Mouse (Mus musculus) fibroblast of lung, adult 2 months (primary cell): ENCODE results near the gene Tmem30a.

Source experiments
- DNase-seq: peaks from one replicate; pipeline ENCODE4 v3.0.0-alpha.2; 2011; ENCODE audit warnings: low read depth

Tmem30a gene

DNA sequence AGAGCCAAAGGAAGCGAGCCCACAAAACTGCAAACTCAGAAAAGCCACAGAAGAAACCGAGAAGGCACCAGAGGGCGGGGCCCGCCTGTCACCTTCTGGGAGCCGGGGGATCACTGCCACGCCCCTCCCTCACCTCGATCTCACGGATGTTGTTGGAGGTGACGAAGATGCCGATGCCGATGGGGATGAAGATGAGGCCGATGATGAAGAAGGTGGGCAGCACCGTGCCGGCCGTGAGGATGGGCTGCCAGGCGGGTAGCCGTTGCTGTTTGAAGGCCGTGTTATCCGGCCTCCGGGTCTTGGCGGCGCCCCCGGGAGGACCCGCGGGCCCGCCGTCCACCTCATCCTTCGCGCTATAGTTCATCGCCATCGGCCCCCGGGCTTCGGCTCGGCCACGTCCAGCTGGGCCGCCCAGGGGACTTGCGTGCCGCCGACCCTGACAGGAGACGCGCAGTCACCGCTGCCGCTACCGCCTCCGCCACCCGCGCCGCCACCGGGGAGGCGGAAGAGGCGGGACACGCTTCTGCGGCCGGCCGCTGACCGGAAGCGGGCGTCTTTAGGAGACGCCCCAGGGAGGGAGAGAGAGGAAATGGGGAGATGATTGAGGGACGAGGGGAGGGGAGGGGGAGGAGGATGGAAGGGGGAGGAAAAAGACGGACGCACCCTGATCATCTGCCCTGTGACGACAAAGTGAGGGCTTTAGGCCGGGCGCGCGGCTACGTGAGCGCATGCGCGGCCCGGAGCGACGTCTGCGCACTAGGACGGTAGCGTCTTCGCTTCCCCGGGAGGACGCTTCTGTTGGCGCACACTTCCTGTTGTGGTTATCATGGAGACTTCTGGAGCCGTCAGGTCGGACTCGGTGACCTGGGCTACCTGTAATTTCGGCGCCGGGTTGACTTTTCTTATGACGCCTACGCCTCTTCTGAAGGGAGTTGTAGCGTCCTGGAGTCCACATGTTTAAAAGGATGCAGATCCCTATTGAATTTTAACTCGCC lies at the start of gene Tmem30a:
Gene Tmem30a (minus strand): TSS at position 667 of the 995 bp plus-strand sequence.
- DNase-seq, result peak; percentile 97

DNA sequence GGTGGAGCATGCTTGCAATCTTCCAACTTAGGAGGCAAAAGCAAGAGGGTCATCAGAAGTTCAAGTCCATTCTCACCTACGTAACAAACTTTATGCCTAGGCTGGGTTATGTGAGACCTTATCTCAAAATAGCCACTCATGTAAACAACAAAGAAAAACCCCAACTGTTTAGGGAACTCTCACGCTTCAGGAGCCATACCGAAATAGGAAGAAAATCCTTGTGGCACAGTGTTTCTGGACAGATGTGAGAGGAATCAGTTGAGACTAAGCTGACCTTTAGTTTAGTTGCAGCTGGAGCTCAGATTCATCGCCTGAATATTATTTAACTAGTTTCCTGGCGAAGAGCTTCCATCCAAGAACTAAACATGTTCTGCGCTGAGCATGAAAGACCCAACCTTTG lies 49.3 kb upstream of the Tmem30a start:
- DNase-seq, result no peak

DNA sequence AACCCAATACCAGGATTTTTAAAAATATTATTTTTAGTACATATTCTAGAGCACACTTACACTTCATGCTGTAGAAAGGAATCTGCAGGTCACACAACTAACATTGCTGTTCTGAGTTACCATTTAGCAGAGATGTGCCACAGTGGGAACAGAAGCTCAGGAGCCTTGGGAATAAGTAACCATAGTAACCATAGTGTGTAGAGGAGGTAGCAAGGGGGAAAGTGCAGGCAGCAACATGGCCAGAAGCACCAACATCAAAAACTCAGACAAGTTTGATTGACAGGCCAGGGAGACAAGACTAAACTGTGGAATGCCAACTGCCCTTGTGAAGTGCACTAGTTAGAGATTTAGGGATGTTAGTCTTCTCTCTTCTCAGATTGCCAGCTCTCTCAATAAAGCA lies 48.7 kb upstream of the Tmem30a start:
- no peak for DNase-seq

DNA sequence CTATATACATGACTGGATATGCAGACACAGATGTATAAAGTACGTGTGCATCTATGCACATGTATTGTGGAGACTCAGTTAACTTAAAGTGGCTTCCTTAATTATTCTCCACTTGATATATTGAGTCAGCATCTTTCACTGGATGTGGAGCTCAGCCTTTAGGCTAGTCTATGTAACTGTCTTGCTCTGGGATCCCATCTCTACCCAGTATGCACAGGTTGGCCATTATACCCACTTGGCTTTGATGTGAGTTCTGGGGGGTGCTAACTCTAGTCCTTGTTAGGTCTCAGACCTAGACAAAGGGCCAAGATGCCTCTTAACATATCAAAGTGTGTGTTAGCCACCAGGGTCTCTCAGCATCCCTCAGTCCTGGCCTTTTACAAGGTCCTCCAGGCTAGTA lies 38.0 kb upstream of the Tmem30a start:
- DNase-seq, result no peak

DNA sequence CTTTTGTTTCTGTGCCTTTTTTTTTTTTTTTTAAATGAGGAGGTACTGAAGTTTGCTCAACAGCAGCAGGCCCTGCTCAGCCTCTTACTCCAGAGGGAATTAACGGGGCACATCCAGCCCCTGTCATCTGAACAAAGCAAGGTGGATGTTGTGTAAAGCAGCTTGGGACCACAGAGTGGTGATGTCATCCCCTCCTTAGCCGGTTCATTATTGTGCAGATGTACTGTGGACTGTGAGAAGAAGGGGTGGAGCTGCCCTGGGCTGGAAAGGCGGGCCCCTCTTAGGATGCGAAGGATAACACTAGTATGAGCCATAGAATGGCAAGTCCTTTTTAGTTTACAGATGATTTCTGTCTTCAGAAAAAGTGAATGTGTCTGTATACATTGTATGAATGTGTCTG lies 37.6 kb upstream of the Tmem30a start:
- DNase-seq, result no peak

DNA sequence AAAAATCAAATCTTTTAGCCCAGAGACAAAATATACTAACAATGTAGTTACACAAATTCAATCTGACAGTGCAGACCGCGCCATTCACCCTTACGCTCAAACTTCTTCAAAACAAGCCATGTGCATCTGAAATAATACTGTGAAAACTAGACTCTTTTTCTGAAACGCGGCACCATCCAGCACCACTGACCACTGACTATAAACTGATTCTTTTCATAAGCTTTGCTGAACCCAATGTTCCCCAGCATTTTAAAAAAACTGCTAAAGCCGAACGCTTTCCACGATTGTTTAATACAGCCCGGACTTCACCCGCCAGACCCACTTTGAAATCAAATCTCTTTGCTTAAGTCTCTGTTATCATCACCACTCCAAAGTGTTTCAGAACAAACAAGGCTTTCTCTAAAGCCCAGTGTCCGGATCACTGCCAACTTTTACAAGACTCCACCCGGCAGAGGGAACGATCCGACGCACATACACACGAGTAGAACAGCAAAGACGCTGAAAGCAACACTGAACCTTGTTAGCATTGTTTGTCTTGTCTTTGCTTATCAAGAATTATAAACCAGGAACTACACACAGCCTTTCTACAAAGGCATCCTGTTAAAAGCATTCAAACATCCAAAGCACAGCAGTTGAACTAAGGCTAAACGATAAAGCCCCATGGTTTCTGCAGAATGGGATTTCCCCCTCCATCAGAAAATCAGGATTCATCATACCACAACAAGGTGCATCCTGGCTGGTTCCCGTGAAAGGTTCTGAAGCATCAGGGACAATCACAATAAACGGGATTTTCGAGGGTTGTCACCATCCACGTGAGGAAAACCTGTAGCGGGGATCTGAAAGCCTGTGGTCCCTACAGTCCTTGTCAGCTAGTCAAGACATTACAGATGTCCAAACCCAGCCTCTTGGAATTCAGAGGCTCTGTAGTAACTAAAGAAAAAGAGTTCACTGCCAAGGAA lies 36.8 kb upstream of the Tmem30a start:
- DNase-seq, result no peak

DNA sequence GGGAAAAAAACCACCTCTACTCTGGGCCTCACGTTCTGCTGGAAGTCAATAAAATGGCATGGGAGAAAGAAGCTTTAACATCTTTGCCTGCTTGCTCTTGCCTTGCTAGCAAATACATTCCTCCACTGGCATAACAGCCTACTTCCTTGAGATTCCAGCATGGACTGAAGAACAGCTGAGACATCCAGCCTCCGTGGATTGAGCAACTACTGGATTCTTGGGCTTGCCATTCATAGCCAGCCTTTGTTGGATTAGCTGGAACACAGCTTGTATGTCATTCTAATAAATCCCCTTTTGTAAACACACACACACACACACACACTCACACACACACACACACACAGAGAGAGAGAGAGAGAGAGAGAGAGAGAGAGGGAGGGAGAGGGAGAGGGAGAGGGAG lies 33.8 kb upstream of the Tmem30a start:
- DNase-seq, result no peak

DNA sequence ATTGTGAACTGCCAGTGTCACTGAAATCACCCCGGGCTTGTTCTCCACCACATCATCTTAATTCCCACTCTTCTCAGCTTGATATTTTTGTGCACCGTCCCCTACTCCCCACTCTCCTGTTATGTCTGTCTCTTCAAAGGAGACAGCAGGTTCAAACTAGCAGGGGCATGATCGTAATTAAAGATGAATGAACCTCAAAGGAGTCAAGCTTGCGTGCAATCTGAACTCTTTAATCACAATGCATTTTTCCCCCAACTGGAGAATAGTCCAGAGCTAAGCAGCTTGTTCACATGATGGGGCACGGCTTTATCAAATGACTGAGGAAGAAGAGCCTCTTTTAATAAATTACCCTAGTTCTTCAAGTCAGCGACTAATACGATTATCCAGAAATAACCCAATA lies 32.2 kb upstream of the Tmem30a start:
- DNase-seq, result no peak

DNA sequence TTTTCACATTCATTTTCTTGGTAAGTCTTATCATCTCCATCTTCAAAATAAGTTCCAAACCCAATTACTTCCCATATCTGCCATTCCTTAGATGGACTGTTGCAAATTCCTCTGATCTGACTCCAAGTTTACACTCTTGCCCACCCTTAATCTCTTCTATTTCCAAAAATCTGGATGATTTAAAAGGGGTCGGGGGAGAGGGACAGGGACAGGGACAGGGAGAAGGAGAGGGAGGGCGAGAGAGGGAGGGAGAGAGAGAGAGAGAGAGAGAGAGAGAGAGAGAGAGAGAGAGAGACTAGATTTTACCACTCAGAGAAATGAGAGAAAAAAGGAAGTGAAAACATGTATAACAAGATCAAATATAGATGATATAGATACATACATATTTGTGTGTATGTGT lies 30.5 kb upstream of the Tmem30a start:
- no peak for DNase-seq

DNA sequence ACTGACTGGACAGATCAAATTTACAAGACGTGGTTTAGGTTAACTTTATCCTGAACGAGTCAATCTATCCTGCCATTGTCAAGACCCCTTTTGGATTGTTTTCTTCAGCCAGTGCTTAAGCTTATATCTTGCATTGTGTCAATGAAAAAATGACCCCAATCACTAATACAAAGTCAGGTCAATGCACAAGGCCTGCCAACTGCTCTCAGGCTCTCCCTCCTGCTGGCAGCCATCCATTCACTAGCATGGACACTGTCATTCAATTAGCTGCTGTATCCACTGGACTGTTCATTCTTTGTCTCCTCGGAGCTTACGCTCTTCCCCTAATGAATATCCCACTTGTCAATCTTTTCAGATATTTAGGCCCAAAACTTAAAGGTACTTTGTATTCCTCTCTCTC lies 30.1 kb upstream of the Tmem30a start:
- no peak for DNase-seq

DNA sequence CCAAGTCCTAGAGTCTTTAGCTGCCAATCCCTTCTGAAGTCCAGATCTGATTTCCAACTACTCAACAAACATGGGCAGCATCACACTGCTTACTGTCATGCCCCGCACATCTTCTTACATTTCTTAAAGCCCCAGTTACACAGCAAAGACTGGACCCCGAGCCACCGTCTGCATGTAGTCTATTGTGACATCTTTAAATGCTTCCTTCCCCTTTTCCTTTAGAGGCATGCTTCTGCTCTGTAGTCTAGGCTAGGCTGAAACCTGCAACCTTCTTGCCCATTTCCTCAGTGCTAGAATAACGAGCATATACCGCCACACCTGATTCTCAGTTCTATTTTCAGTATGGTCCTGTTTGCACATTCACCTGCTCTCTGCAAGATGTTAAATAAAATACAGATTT lies 23.2 kb upstream of the Tmem30a start:
- DNase-seq, result no peak

DNA sequence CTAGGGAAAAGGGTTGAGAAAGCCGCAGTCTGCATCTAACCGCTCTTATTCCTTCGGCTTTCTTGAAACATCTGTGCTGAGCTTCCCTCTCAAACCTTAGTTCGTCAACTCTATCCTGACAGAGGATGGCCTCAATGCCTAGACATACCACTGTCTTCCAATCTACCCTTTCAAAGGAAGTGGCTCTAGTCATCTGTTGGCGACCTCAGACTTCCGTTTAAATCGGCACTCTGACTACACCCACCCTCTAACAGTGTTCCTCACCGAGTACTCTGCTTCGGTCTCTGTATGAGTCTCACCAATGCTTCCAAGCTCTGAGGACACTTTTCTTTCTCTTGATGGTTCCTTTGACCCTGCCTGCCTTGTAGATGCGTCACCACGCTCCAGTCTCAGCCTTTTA lies 22.7 kb upstream of the Tmem30a start:
- no peak for DNase-seq

DNA sequence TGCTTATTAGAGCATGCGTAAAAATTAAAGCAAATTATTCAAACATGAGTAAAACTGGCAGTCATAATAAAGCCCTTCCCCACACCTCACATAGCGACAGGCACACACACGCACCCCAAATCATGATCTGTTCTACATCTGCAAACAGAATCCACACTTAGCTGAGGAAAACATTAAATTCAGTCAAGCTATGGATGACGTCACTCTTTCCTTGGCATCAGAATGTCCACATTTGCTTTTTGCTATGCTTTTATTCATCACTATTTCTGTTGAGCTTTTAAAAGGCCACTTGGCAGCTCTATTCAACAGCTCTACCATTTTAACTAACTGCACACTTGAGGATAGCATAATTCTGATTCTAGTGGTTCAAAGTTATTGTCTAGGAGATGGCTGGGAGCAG lies 21.3 kb upstream of the Tmem30a start:
- no peak for DNase-seq

DNA sequence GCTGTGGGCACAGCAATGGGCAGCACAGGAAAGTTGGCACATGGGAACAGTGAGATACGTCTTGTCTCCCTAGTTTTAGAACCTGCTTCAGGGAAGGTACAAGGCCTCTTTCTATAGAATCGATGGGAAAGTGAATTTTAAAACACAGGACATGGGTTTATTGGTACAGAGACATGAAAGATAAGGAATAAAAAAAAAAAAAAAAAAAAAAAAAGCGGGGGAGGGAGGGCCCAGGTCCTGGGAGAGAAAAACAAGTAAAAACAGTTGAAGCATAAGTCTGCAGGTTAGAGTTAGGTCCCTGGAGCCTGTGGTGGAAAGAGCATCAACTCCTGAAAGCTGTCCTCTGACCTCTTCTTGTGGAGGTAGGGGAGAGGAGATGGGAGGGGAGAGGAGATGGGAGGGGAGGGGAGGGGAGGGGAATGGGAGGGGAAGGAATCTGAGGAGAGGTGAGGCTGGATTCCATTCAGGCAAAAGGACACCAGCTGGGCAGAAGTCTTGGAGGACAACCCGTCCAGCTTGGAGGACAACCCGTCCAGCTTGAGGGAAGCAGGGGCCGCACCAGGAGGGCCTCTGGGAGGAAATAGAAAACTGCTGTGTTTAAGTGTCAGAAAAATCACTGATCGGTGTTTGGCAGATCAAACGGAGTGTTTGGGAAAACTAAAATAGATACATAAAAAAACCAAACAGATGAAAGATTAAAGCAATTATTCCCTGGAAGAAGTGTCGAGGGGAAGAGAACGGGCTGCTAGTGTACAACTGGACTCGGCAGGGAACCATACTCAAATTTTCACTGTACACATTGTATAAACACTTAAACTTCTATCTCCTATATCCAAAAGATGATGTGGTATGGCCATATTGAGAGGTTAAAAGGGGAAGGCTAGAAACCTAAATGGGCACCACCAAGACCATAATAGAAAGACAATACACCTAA lies 17.9 kb upstream of the Tmem30a start:
- DNase-seq, result no peak

DNA sequence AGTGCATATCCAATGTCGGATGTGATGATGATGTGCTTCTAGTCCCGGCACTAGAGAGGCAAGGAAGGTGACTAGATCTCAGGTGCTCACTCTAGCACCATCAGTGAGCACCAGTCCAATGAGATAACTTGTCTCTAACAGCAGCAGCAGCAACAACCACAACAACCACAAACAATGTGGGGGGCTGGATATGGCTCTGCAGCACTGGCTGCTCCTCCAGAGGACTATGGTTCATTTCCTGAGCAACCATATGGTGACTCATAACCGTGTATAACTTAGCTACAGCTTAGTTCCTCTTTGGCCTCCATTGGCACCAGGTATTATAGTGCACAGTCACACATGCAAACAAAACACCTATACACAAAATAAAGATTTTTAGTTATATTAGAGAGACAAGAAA lies 17.2 kb upstream of the Tmem30a start:
- DNase-seq, result no peak

DNA sequence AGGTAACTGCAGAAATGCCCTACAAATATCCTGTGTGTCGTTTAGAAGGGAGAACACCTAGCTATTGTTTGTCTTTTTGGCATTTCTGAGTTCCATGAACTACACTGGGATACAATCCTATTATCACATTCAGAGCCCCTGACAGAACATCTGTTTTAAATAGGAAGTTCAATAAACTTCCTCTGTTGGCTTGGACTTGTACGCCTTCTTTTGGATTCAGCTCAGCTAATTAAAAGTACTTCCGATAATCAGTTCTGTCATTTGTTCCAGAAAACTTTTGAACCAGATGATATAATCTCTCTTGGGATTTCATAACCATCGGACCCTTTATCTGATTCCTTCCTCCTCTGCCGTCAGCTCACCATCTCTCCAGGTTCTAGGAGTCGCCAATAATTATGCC lies 16.1 kb upstream of the Tmem30a start:
- no peak for DNase-seq

DNA sequence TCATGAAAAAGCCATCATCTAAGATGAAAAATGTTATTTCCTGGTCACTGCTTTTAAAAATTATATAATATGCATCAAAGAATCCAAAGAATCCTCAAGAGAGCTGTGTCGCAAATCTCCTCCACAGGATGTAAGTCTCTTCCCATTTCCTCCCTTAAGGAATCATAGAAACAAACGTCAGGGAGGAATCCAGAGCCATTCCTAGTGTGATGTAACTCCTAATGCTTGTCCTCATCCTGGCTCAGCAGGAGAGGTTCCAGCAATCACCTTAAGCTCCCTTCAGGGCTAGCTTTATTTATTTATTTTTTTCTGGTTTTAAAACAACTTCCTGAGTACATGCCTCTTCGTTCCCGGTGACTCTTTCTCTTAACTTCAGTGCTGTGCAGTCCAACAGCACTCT lies 13.9 kb upstream of the Tmem30a start:
- no peak for DNase-seq

DNA sequence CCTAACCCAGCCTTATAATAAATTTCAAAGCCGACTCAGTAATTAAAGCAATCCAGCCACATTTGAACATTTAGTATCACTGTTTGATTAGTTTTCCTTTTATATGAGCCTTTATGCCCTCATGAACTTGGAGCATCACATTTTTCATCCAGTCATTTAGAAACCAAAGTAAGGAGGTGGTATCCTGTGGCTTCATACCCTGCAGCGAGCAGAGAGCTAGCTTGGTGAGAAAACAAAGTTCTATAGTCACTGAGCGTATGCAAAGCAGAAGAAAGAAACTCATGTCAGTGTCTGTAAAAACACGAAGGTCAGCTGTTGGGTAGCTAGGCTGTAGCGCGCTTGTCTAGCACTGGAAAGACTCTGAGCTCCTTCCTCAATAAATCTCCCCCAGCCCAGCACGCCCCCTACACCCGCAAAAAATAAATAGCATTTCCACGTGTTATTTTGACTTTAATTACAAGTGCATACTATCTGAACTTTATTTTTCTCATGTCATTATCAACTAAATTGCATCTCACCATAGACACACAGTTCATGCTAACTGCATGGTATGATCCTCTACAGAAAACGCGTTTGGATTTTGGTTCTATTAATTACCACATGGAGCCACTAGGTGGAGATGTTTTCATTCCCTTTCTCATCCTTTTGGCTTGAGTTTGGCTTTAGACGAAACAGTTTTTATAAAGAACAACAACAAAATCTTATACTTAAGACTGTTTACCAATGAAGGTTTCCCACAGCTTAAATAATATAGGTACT lies 13.2 kb upstream of the Tmem30a start:
- no peak for DNase-seq

DNA sequence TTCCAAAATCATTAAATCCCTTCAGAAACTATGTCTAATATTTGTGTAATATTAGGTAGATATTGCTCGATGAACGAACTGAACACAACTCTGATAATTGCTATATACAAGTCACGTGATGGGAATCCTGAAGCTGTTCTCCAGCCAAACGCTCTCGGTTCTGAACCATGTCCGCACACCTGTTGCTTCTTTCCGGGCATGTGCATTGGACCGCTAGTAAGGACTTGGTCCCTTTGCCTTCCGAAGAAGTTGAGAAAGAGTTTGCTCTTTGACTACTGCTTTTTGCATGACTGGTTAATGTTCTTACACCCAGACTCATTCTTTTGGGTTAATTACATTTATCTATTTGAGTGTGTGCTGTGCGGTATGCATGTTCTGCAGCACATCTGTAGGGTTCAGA lies 12.1 kb upstream of the Tmem30a start:
- DNase-seq, result no peak

DNA sequence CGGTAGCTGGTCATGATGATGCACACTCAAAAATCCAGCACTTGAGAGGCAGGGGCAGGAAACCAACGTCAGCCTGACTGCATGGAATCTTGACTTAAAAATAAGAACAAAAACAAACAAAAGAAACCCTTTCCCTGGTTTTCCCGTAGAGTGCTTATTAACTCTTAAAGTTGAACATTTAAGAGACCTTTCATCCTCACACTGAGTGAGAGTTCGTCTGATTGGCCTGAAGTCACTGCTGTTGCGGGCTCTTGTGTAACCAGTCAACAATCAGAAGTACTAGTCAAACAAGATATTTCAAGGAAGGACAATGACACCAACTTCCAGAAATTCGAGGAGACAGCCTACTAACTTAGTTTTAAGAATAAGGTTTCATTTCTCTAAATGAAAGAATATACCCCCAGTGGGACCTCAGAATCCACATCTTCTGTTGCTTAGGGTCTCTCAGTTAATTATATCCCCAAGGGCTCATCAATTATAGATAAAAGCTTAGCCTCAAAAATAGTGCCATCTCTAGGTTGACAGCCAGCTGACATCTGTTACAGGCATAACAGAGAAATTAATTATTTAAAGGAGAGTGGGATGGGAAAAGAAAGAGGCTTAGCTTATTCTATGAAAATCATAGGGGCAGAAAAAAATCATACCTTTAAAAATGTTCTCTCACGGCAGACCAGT lies 3.3 kb upstream of the Tmem30a start:
- no peak for DNase-seq
